Mouse (Mus musculus) heart, embryonic 15.5 days (tissue): ENCODE data around the gene Hs6st1. TPM values are rescaled to one million over a fixed set of nuclear protein-coding genes. Genes with fewer than 3 reads are reported as not detected.

Experiments used
- ATAC-seq: fragments of 200-750 bp; cut with Nextera tagmentation; replicated peaks from 2 replicates; pipeline ENCODE4 v1.8.0; 2017; ENCODE audit warnings: low read depth, moderate TSS enrichment; ENCODE audit not compliant: insufficient number of reproducible peaks, insufficient read depth, low FRiP score
- H3K27ac ChIP-seq: fragments of 300-500 bp; sonication (generic); 2 replicates; pipeline ENCODE4 v1.5.1; 2015; ENCODE audit warnings: mild to moderate bottlenecking, inconsistent platforms
- H3K27me3 ChIP-seq: fragments of 300-500 bp; sonication (generic); 2 replicates; pipeline ENCODE4 v1.6.1; 2015; ENCODE audit warnings: inconsistent platforms
- H3K36me3 ChIP-seq: fragments of 300-500 bp; sonication (generic); 2 replicates; pipeline ENCODE4 v1.6.1; 2015; ENCODE audit warnings: mild to moderate bottlenecking, inconsistent platforms
- H3K4me1 ChIP-seq: fragments of 300-500 bp; sonication (generic); replicated peaks from 2 replicates; pipeline ENCODE4 v1.6.1; 2015; ENCODE audit warnings: inconsistent platforms
- H3K4me2 ChIP-seq: fragments of 300-500 bp; sonication (generic); 2 replicates; pipeline ENCODE4 v1.6.1; 2015; ENCODE audit warnings: inconsistent platforms, mild to moderate bottlenecking, moderate library complexity
- H3K4me3 ChIP-seq: fragments of 300-500 bp; sonication (generic); 2 replicates; pipeline ENCODE4 v1.5.1; 2015; ENCODE audit warnings: mild to moderate bottlenecking, inconsistent platforms
- H3K9ac ChIP-seq: fragments of 300-500 bp; sonication (generic); 2 replicates; pipeline ENCODE4 v1.6.1; 2015; ENCODE audit warnings: mild to moderate bottlenecking, inconsistent platforms
- H3K9me3 ChIP-seq: fragments of 300-500 bp; sonication (generic); replicated peaks from 2 replicates; pipeline ENCODE4 v1.6.1; 2016; ENCODE audit warnings: inconsistent platforms
- WGBS: fragments of 180-500 bp; shearing (Covaris S2); methylation state at CpG from one replicate; pipeline ENCODE4 v1.1.7; 2015; ENCODE audit warnings: mixed read lengths; 5-methylcytosine and 5-hydroxymethylcytosine counted together
- polyA plus RNA-seq: library from polyadenylated mRNA; unstranded; fragments of >200 nt; fragmentation: Nextera tagmentation; extraction: Ambion mirVana; gene quantifications from 2 replicates; pipeline ENCODE4 v1.2.1, GENCODE M21; 2015

Hs6st1 gene
- polyA plus RNA-seq, 1 experiment from 2014 or later = 8.0 TPM

DNA sequence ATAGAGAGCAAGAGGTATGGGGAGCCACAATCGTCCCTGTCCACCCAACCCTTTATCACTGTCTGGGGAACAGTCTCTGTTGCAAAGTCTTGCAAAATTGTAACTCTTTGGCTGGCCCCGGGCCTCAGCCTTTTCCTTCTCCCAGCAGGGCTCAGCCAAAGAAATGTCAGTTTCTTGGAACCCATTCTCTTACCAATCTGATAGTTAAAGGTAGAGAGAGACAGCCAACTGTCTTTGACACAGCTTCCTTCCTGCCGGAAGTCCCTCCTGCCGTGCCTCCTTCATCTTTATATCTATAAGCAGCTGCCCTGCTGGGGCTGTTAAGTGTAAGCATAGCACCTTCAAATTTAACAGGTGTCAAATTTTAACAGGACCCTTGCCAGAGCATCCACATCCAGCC lies 63.0 kb downstream of the Hs6st1 start:
- Histone ChIP-seq H3K4me1 (peaks cover 37% of the 10 kb centered on the region), H3K4me2 (no peak overlapping the region), H3K4me3 (no peak overlapping the region), H3K36me3 (no peaks in the 10 kb centered on the region), H3K9ac (no peak overlapping the region), H3K27ac (no peak overlapping the region), H3K27me3 (no peaks in the 10 kb centered on the region), H3K9me3 (no peaks in the 10 kb centered on the region)
- ATAC-seq = no peak
- 39% methylated on average over 4 of the region's 4 CpGs for WGBS

DNA sequence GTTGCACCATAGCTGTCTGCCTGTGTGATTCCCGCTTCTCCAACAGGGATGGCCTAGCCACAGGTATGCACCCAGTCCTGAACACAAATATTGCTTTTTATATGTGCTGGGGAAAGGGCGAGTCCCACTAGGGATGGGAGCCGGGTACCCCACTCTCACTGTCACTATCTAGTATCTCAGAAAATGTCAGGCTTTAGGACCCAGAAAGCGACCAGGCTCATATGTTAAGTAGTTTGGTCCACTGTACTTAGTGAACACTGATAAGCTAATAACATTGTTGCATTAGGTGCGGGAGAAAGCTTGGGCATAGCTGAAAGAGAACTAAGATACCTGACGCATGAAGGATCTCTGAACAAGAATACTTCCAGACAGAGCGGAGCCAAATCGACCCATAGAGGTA lies 63.6 kb downstream of the Hs6st1 start:
- no peak overlapping the region for H3K9ac ChIP-seq
- ATAC-seq = no peak
- no peaks in the 10 kb centered on the region for H3K9me3 ChIP-seq
- H3K4me1 ChIP-seq = peaks cover 37% of the 10 kb centered on the region
- H3K27ac ChIP-seq = no peak overlapping the region
- no peaks in the 10 kb centered on the region for H3K36me3 ChIP-seq
- no peak overlapping the region for H3K4me3 ChIP-seq
- H3K4me2 ChIP-seq = no peak overlapping the region
- WGBS = 52% methylated on average over 8 of the region's 8 CpGs
- no peaks in the 10 kb centered on the region for H3K27me3 ChIP-seq

DNA sequence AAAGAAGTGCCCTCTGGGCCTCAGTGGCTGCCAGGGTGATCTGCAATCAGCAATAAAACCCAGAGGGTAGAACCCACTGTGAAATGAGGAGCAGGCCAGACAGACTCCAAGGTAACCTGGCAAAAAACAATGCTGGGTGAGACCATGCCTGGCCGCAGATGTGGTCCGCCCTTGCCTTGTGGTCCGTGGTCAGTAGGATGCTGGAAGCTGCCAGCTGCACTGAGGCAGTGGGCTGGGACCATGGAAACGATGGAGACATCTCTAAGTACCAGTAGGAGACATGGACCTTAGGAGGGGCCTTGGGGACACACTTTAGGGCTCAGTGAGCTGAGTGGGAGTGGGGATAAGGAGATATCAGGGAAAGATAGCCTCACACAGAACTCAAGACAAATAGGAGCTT lies 64.0 kb downstream of the Hs6st1 start:
- H3K4me1 ChIP-seq = peaks cover 37% of the 10 kb centered on the region
- no peaks in the 10 kb centered on the region for H3K36me3 ChIP-seq
- no peak for ATAC-seq
- H3K9me3 ChIP-seq = no peaks in the 10 kb centered on the region
- 65% methylated on average over 4 of the region's 4 CpGs for WGBS
- no peak overlapping the region for H3K4me2 ChIP-seq
- H3K4me3 ChIP-seq = no peak overlapping the region
- H3K27ac ChIP-seq = no peak overlapping the region
- no peak overlapping the region for H3K9ac ChIP-seq
- no peaks in the 10 kb centered on the region for H3K27me3 ChIP-seq

DNA sequence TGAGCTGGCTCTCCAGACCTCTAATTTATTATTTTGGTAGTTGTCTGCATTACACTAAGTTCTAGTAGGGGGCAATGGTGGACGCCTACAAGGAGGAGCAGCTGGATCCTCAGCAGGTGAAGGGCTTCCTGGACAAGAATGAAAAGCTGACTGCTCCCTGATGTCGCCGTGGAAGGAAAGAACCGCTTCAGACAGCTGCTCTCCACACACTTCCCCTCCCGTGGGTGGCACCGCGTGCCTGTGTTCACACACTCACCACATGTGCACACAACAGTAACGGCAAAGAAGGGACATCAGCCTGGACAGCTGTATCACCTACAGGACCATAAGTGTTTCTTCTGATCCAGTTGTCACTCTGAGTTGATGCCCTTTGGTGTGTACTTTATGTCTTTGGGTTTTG lies 64.8 kb downstream of the Hs6st1 start:
- H3K27me3 ChIP-seq = no peaks in the 10 kb centered on the region
- H3K4me3 ChIP-seq = no peak overlapping the region
- H3K4me1 ChIP-seq = peaks cover 37% of the 10 kb centered on the region
- H3K9ac ChIP-seq = no peak overlapping the region
- no peaks in the 10 kb centered on the region for H3K9me3 ChIP-seq
- H3K27ac ChIP-seq = peak overlapping the region; percentile 35; the same call in 1 of the 2 replicates
- no peak overlapping the region for H3K4me2 ChIP-seq
- ATAC-seq = no peak
- 63% methylated on average over 8 of the region's 8 CpGs for WGBS
- H3K36me3 ChIP-seq = no peaks in the 10 kb centered on the region

DNA sequence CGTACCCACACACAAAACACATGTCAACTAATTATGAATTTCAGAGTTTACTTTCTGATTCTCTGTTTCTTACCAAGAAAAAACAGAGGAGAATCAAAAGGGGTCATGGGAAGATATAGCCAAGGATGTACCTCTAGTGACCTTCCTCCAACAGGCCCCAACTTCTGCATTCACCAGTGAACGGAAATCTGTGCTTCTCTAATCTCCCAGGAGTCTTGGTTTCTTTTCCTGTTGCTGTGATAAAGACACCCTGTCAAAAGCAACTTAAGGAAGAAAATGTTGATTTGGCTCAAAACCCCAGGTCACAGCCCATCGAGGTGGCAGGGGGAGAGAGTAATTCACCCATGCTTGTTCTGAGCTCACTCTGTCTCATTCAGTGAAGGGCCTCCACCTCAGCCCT lies 65.4 kb downstream of the Hs6st1 start:
- Histone ChIP-seq H3K27ac (peak overlapping the region; percentile 35; the same call in 1 of the 2 replicates), H3K4me1 (peaks cover 37% of the 10 kb centered on the region), H3K9ac (no peak overlapping the region), H3K36me3 (no peaks in the 10 kb centered on the region), H3K4me3 (no peak overlapping the region), H3K9me3 (no peaks in the 10 kb centered on the region), H3K27me3 (no peaks in the 10 kb centered on the region), H3K4me2 (no peak overlapping the region)
- no peak for ATAC-seq
- 50% methylated on average over 3 of the region's 3 CpGs for WGBS

DNA sequence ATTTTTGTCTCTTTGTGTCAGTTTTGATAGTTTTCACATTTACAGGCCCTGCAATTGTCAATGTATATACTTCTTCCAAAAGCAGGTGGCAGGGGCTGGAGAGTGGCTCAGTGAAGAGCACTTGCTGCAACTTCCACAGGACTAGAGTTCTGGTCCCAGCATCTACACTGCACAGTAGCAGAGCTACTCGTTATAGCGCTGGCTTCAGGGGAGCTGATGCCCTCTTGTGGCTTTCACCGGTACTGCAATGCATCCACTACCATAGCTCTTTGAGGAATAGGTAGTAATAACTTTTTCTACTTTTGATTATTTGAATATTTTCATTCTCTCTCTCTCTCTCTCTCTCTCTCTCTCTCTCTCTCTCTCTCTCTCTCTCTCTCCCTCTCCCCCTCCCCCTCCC lies 66.4 kb downstream of the Hs6st1 start:
- H3K27ac ChIP-seq = no peak overlapping the region
- ATAC-seq = no peak
- WGBS = 3% methylated on average over 3 of the region's 3 CpGs

DNA sequence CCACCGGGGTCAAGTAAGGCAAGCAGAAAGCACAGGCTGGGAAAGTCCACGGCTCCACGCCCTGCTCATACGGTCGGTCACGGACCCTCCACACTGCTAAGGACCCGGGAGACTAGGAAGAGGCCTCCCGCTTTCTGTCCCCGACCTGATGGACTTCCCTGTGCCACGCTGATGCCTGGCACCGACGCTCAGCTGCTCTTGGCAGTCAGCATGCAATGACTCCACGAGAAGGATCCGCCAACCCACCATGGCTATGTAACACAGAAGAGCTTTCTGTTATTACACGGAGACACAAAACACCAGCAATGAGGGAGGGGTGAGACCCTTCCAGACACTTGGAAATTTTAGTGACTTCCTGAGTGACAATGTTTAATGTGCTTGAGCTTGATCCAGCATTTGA lies 72.1 kb downstream of the Hs6st1 start:
- no peak for ATAC-seq
- 95% methylated on average over 15 of the region's 15 CpGs for WGBS
- Histone ChIP-seq H3K4me2 (no peak overlapping the region), H3K27me3 (no peaks in the 10 kb centered on the region), H3K27ac (no peak overlapping the region), H3K4me3 (no peak overlapping the region), H3K4me1 (peaks cover 5% of the 10 kb centered on the region; the same call in 1 of the 2 replicates), H3K36me3 (peaks cover 20% of the 10 kb centered on the region), H3K9me3 (no peaks in the 10 kb centered on the region), H3K9ac (no peak overlapping the region)

More for the DNA sequence above, 66.4 kb downstream of the Hs6st1 start:
- peaks cover 39% of the 10 kb centered on the region for H3K4me1 ChIP-seq
- no peaks in the 10 kb centered on the region for H3K9me3 ChIP-seq
- no peak overlapping the region for H3K9ac ChIP-seq
- no peaks in the 10 kb centered on the region for H3K27me3 ChIP-seq
- no peak overlapping the region for H3K4me3 ChIP-seq
- no peak overlapping the region for H3K4me2 ChIP-seq
- H3K36me3 ChIP-seq = no peaks in the 10 kb centered on the region

DNA sequence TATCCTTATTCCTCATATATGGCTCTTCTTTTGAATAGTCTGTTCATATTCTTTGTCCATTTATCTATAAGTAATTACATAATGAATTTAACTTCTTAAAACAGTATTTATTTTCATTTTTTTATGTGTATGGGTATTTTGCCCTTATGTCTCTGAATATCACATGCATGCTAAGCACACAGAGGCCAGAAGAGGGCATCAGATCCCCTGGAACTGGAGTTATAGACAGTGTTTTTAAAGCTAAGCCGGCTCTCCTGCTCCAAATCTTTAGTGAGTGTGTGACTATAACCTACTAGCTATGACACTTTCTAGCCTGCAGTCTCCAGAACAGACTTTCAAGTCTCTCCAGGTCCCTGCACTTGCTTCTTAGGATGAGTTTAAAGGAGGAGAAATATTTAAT lies 76.8 kb downstream of the Hs6st1 start:
- Histone ChIP-seq H3K9ac (no peak overlapping the region), H3K36me3 (peaks cover 50% of the 10 kb centered on the region), H3K9me3 (no peaks in the 10 kb centered on the region), H3K4me3 (no peak overlapping the region), H3K27me3 (no peaks in the 10 kb centered on the region), H3K4me2 (no peak overlapping the region), H3K4me1 (peaks cover 3% of the 10 kb centered on the region; the same call in 1 of the 2 replicates), H3K27ac (no peak overlapping the region)
- WGBS = 18% methylated on average over 1 of the region's 1 CpGs
- no peak for ATAC-seq

DNA sequence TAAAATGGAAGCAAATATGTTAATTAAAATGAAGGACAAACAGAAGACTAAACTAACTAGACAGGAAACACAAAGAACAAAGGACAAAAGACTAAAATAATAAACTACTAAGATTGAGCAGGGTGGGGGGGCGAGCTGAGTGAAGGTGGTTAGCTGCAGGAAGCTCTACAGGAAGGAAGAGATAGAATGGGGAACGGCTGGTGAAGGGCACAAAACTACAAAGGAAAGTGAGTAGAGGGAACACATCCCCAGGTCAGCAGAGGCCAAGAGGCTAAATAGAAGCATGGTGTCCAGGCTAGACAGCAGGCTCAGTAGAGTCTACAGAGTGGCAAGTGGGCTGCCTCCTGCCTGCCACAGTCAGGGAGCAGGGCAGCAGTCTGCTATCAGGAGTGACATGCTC lies 80.6 kb downstream of the Hs6st1 start:
- Histone ChIP-seq H3K4me1 (peaks cover 3% of the 10 kb centered on the region; the same call in 1 of the 2 replicates), H3K27ac (peak overlapping the region; percentile 7; the same call in 1 of the 2 replicates), H3K27me3 (no peaks in the 10 kb centered on the region), H3K36me3 (peaks cover 67% of the 10 kb centered on the region), H3K9ac (no peak overlapping the region), H3K4me3 (no peak overlapping the region), H3K9me3 (no peaks in the 10 kb centered on the region), H3K4me2 (no peak overlapping the region)
- ATAC-seq = no peak
- WGBS = 67% methylated on average over 2 of the region's 2 CpGs

DNA sequence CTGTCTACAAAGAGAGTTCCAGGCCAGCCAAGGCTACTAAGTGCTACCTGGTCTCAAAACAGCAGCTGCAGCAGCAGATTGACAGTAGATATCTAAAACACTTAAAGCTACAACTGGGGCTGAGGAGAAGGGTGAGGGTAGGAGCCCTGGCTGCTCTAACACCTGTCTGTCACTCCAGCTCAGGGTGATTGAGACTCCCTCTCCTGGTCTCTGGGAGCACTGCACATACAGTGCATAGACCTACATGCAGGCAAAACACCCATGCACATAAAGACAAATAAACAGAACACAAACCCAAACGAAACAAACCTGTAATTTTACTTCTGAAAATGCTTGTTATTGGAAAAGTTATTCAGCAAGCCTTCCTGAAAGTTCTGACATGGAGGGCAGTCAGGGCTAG lies 81.2 kb downstream of the Hs6st1 start:
- H3K36me3 ChIP-seq = peaks cover 67% of the 10 kb centered on the region
- no peak overlapping the region for H3K4me3 ChIP-seq
- no peak for ATAC-seq
- H3K4me2 ChIP-seq = no peak overlapping the region
- H3K27me3 ChIP-seq = no peaks in the 10 kb centered on the region
- H3K9me3 ChIP-seq = no peaks in the 10 kb centered on the region
- WGBS = 44% methylated on average over 1 of the region's 1 CpGs
- no peak overlapping the region for H3K9ac ChIP-seq
- no peaks in the 10 kb centered on the region; the same call in 1 of the 2 replicates for H3K4me1 ChIP-seq
- peak overlapping the region; percentile 7; the same call in 1 of the 2 replicates for H3K27ac ChIP-seq
